Mouse (Mus musculus) embryonic facial prominence, embryonic 11.5 days (tissue): Measurements from ENCODE around the gene Abcg5. TPM values are rescaled to one million over a fixed set of nuclear protein-coding genes. Genes with fewer than 3 reads are reported as not detected.

Experiments
- ATAC-seq: fragments of 200-750 bp; cut with Nextera tagmentation; replicated peaks from 2 replicates; pipeline ENCODE4 v1.8.0; 2017; ENCODE audit warnings: low read depth; ENCODE audit not compliant: insufficient number of reproducible peaks, low FRiP score, low TSS enrichment
- DNase-seq: peaks from one replicate; pipeline ENCODE4 v3.0.0-alpha.2; 2015; ENCODE audit warnings: low spot score
- H3K27ac ChIP-seq: fragments of 300-500 bp; sonication (generic); replicated peaks from 2 replicates; pipeline ENCODE4 v1.5.1; 2014; ENCODE audit warnings: mild to moderate bottlenecking, low read depth, low read length, control low read depth
- H3K27me3 ChIP-seq: fragments of 300-500 bp; sonication (generic); 2 replicates; pipeline ENCODE4 v1.6.1; 2014; ENCODE audit warnings: mild to moderate bottlenecking, low read length, moderate library complexity, mixed read lengths; ENCODE audit not compliant: control insufficient read depth, insufficient read depth
- H3K36me3 ChIP-seq: fragments of 300-500 bp; sonication (generic); replicated peaks from 2 replicates; pipeline ENCODE4 v1.6.1; 2014; ENCODE audit warnings: low read depth, mild to moderate bottlenecking, low read length, moderate library complexity, mixed read lengths; ENCODE audit not compliant: control insufficient read depth, insufficient read depth
- H3K4me1 ChIP-seq: fragments of 300-500 bp; sonication (generic); 2 replicates; pipeline ENCODE4 v1.6.1; 2014; ENCODE audit warnings: low read length, mixed read lengths; ENCODE audit not compliant: control insufficient read depth, insufficient read depth
- H3K4me2 ChIP-seq: fragments of 300-500 bp; sonication (generic); 2 replicates; pipeline ENCODE4 v1.6.1; 2014; ENCODE audit warnings: low read depth, mild to moderate bottlenecking, control low read depth, low read length, moderate library complexity
- H3K4me3 ChIP-seq: fragments of 300-500 bp; sonication (generic); 2 replicates; pipeline ENCODE4 v1.5.1; 2014; ENCODE audit warnings: low read depth, low read length, control low read depth
- H3K9ac ChIP-seq: fragments of 300-500 bp; sonication (generic); replicated peaks from 2 replicates; pipeline ENCODE4 v1.6.1; 2014; ENCODE audit warnings: mild to moderate bottlenecking, control low read depth, low read length
- H3K9me3 ChIP-seq: fragments of 300-500 bp; sonication (generic); replicated peaks from 2 replicates; pipeline ENCODE4 v1.6.1; 2016; ENCODE audit warnings: mild to moderate bottlenecking, low read length, inconsistent platforms, mixed read lengths; ENCODE audit not compliant: control insufficient read depth
- WGBS: fragments of 180-500 bp; shearing (Covaris S2); extraction: QIAGEN DNeasy Blood & Tissue Kit; methylation state at CpG from one replicate; pipeline ENCODE4 v1.1.7; 2014; 5-methylcytosine and 5-hydroxymethylcytosine counted together
- polyA plus RNA-seq: library from polyadenylated mRNA; unstranded; fragments of >200 nt; fragmentation: Nextera tagmentation; extraction: Ambion mirVana; gene quantifications from 2 replicates; pipeline ENCODE4 v1.2.1, GENCODE M21; 2014

Gene Abcg5
- polyA plus RNA-seq, 1 experiment from 2014 or later = 2.5 TPM

- H3K9ac ChIP-seq = no peak overlapping the region
Measured at GRCm38 (mm10) chr17:84696537-84696936, 13.7 kb upstream of the Abcg5 start.

GRCm38 (mm10) chr17:84693741-84694140 lies 10.9 kb upstream of the Abcg5 start:
- H3K9ac ChIP-seq = no peak overlapping the region
- H3K4me2 ChIP-seq = no peak overlapping the region
- H3K4me1 ChIP-seq = no peaks in the 10 kb centered on the region
- no peak overlapping the region for H3K27ac ChIP-seq
- 74% methylated on average over 2 of the region's 2 CpGs for WGBS
- no peaks in the 10 kb centered on the region for H3K36me3 ChIP-seq
- DNase-seq (no peak), ATAC-seq (no peak)
- H3K9me3 ChIP-seq = no peaks in the 10 kb centered on the region
- no peak overlapping the region for H3K4me3 ChIP-seq
- H3K27me3 ChIP-seq = no peaks in the 10 kb centered on the region

More at GRCm38 (mm10) chr17:84696537-84696936, 13.7 kb upstream of the Abcg5 start:
- no peaks in the 10 kb centered on the region for H3K27me3 ChIP-seq
- H3K4me2 ChIP-seq = no peak overlapping the region
- 52% methylated on average over 6 of the region's 6 CpGs for WGBS
- H3K9me3 ChIP-seq = no peaks in the 10 kb centered on the region
- no peak overlapping the region for H3K4me3 ChIP-seq
- DNase-seq = no peak
- H3K27ac ChIP-seq = no peak overlapping the region
- H3K36me3 ChIP-seq = no peaks in the 10 kb centered on the region
- H3K4me1 ChIP-seq = no peaks in the 10 kb centered on the region
- no peak for ATAC-seq

GRCm38 (mm10) chr17:84690111-84690510 lies 7.3 kb upstream of the Abcg5 start:
- no peaks in the 10 kb centered on the region for H3K36me3 ChIP-seq
- 70% methylated on average over 5 of the region's 5 CpGs for WGBS
- no peak overlapping the region for H3K9ac ChIP-seq
- no peaks in the 10 kb centered on the region for H3K27me3 ChIP-seq
- H3K27ac ChIP-seq = no peak overlapping the region
- no peak overlapping the region for H3K4me3 ChIP-seq
- H3K4me2 ChIP-seq = no peak overlapping the region
- H3K9me3 ChIP-seq = no peaks in the 10 kb centered on the region
- H3K4me1 ChIP-seq = no peaks in the 10 kb centered on the region; the same call in 1 of the 2 replicates
- no peak for ATAC-seq
- DNase-seq = no peak

GRCm38 (mm10) chr17:84689316-84689715 lies 6.5 kb upstream of the Abcg5 start:
- H3K4me2 ChIP-seq = no peak overlapping the region
- DNase-seq (no peak), ATAC-seq (no peak)
- H3K9ac ChIP-seq = no peak overlapping the region
- no peaks in the 10 kb centered on the region for H3K27me3 ChIP-seq
- H3K4me3 ChIP-seq = no peak overlapping the region
- 60% methylated on average over 5 of the region's 5 CpGs for WGBS
- no peaks in the 10 kb centered on the region for H3K36me3 ChIP-seq
- H3K9me3 ChIP-seq = no peaks in the 10 kb centered on the region
- H3K4me1 ChIP-seq = no peaks in the 10 kb centered on the region; the same call in 1 of the 2 replicates
- no peak overlapping the region for H3K27ac ChIP-seq

DNA sequence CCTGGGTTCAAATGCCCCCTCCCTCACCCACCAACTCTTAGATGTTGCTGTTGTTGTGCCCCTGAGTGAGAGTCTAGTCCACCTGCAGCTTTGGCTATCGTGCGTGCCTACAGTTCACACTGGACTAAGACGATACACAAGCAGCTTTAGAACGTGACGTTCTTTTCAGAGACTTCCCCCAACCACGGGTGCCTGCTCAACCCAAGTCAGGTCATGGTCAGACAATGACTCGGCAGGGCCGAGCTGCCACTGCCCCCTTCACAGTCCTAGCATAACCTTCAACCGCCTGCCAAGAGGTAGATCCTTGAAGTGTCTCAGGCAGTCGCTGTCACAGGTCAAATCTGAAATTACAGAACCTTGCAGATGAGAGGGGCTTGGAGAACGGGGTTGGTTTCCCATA lies 6.0 kb upstream of the Abcg5 start:
- 89% methylated on average over 11 of the region's 11 CpGs for WGBS
- H3K9me3 ChIP-seq = no peaks in the 10 kb centered on the region
- 0 out of 2 replicates have a peak, but pooled peaks have one; percentile 40 for ATAC-seq
- no peak overlapping the region for H3K4me3 ChIP-seq
- no peaks in the 10 kb centered on the region; the same call in 1 of the 2 replicates for H3K4me1 ChIP-seq
- H3K9ac ChIP-seq = no peak overlapping the region
- DNase-seq = no peak
- no peaks in the 10 kb centered on the region for H3K27me3 ChIP-seq
- no peak overlapping the region for H3K4me2 ChIP-seq
- H3K27ac ChIP-seq = no peak overlapping the region
- H3K36me3 ChIP-seq = no peaks in the 10 kb centered on the region

- Histone ChIP-seq H3K27me3 (no peaks in the 10 kb centered on the region), H3K27ac (no peak overlapping the region), H3K9me3 (no peaks in the 10 kb centered on the region), H3K4me1 (no peaks in the 10 kb centered on the region; the same call in 1 of the 2 replicates), H3K4me3 (no peak overlapping the region), H3K36me3 (no peaks in the 10 kb centered on the region), H3K9ac (no peak overlapping the region), H3K4me2 (no peak overlapping the region)
- WGBS = 40% methylated on average over 5 of the region's 5 CpGs
- ATAC-seq (no peak; the same call in 1 of the 2 replicates), DNase-seq (peak; percentile 76)
Measured at GRCm38 (mm10) chr17:84687994-84688393, 5.2 kb upstream of the Abcg5 start.

GRCm38 (mm10) chr17:84685286-84685685 lies 2.5 kb upstream of the Abcg5 start:
- Histone ChIP-seq H3K27me3 (no peaks in the 10 kb centered on the region), H3K36me3 (no peaks in the 10 kb centered on the region), H3K27ac (no peak overlapping the region), H3K4me1 (no peaks in the 10 kb centered on the region; the same call in 1 of the 2 replicates), H3K4me3 (no peak overlapping the region), H3K9ac (no peak overlapping the region), H3K9me3 (no peaks in the 10 kb centered on the region), H3K4me2 (no peak overlapping the region)
- 74% methylated on average over 4 of the region's 4 CpGs for WGBS
- ATAC-seq = no peak
- DNase-seq = no peak

DNA sequence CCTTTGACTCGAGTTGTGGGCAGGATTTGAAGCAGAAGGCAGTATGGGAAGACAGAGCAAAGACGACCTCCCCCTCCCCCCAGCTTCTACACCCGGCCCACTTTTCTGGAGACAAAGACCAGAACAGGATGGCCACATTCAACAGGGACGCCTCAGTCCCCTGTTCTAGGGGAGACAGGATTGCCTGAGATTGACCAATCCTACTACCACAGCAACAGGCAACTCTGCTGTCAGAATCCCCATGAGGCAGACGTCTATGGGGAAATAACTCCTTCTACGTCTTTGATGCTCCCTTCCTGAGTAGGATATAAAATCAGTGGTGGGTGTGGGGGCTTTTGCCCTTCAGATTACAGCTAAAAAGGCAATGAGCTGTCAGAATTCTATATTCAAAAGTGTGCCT lies 1.5 kb upstream of the Abcg5 start:
- Histone ChIP-seq H3K36me3 (no peaks in the 10 kb centered on the region), H3K27ac (no peak overlapping the region), H3K4me3 (no peak overlapping the region), H3K9ac (no peak overlapping the region), H3K27me3 (no peaks in the 10 kb centered on the region), H3K9me3 (no peaks in the 10 kb centered on the region), H3K4me1 (no peaks in the 10 kb centered on the region; the same call in 1 of the 2 replicates), H3K4me2 (no peak overlapping the region)
- WGBS = 59% methylated on average over 6 of the region's 6 CpGs
- ATAC-seq (no peak), DNase-seq (no peak)
